Mouse (Mus musculus): ENCODE results near the gene Hscb. TPM values are rescaled to one million over a fixed set of nuclear protein-coding genes. Genes with fewer than 3 reads are reported as not detected.
A peak's percentile ranks its signal among the peaks of the same experiment; 100 is the strongest.

Gene Hscb
- total RNA-seq, 2 experiments from 2014 or later = 11.7 to 16.2 TPM

DNA sequence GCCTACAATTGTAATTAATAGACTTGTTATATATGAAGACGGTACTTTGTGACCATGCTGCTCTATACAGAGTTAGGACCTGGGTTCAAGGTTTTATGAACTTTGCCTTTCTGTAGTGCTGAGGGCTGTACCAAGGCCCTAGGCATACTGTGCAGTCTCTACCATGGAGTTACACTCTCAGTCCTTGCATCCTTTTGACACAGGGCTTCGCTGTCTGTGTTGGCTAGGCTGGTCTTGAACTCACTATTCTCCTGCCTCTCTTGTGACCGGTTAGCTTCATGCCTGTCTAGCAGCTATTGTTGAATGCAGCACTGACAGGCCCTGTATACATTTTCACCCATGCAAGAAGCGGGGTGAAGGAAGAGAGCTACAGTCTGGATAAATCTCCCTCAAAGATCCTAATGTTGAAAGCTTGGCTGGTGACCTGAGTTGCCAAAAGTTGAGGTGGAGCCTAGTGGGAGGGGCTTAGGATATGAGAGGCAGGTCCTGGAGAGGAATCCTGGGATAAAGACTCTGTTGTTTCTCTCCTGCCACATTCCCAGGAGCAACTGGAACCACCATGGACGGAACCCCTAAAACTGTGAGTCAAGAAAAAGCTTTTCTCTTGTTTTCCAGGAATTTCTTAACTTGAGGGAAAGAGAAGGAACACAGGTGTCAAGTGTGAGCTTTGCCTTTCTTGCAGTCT is 8.4 kb downstream of the Hscb start:
- DNase-seq = no peak

DNA sequence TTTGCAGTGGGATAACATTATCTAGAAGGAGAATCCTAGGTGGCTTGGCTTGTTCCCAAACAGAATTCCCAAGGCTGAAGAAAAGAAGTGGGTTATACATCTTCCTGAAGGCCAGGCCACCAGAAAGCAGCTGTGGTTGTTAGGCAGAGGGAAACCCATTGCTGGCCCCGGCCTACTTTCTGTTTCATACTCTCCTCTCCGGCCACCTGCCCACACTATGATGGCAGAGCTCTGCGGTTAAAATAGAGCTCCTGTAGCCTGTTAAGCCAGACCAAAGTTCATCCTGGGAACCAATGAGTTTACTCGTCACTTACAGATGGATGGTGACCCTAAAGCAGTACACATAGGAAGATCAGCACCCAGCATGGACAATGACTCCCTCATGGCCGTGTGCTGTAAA is 12.0 kb downstream of the Hscb start:
- DNase-seq = no peak

DNA sequence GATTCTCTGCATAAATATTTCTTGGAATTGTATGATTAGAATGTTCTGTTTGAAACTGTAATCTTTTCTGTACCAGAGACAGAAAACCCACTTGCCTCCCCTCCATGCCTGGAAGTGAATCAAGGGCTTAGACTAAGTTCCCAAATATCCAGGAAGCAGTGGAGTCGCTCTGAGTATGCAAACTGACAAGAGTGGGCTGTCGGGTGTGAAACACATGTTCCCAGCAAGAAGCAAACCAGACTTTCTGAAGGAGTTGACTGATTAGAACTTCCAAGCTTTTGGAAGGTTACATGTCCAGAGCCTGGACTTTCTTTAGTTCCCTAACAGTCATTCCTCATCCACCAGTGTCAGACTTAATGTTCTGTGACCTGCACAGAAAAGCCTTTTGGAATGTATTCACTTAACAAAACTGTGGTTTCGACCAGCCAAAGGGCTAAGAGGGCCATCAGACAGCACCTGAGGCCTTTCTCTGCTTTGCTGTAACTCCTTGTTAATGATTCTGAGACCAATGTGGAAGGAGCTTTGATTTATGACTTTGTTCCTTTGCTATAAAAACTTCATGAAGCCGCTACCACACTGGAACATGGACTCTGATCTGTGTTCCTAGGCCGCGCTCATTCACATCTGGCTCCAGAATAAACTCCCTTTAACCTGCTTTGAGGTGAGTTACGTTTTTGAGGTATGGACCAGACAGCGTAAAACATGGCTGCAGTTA is 12.6 kb downstream of the Hscb start:
- DNase-seq = no peak

DNA sequence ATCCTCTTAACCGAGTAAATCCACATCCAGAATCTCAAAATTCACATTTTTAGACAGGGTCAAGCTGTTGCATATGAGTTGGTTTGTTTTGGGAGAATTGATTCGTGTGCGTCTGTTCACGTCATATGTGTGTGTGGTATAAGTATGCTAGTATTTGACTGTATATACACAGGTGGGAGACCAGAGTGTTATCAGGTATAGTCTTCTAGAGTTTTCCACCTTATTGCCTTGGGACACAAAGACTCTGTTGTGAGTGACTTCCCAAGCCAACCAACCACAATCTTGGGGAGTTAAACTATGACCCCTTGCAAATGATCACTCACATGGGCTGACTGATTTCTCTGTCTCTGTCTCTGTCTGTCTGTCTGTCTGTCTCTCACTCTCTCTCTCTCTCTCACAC is 15.2 kb downstream of the Hscb start:
- no peak for DNase-seq

DNA sequence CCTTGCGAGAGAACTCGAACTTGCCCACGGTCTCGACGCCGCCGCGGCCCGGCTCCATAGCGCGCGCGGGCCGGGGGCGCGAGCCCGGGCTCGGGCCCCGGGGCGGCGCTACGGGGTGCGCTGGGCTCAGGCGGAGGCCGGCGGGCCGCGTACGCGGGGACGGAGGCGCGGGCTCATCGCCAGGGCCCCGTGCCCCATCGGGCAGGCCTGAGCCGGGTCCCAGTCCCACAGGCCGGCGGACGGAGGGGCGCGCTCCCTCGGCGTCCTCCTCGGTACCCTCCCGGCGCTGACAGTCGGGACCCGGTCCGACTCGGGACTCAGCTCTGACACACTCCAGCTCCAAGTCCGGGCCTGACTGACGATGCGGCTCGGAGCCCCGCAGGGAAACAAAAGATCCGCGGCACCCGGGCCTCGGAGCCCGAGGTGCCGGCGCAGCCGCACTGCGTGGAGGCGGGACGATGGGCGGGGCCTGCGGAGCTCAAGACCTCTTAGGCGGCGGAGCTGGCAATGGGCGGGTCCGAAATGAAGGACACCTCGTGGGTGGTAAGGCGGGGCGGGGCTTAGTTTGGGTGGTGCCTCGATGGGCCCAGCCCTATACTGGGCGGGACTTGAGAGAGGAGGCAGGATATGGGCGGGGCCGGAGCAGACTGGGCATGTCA is 29.8 kb downstream of the Hscb start, which contains the start of gene Ulk1:
Ulk1 (minus strand) TSS at position 431 of the 659 bp plus-strand sequence.
- DNase-seq = peak; percentile 99

DNA sequence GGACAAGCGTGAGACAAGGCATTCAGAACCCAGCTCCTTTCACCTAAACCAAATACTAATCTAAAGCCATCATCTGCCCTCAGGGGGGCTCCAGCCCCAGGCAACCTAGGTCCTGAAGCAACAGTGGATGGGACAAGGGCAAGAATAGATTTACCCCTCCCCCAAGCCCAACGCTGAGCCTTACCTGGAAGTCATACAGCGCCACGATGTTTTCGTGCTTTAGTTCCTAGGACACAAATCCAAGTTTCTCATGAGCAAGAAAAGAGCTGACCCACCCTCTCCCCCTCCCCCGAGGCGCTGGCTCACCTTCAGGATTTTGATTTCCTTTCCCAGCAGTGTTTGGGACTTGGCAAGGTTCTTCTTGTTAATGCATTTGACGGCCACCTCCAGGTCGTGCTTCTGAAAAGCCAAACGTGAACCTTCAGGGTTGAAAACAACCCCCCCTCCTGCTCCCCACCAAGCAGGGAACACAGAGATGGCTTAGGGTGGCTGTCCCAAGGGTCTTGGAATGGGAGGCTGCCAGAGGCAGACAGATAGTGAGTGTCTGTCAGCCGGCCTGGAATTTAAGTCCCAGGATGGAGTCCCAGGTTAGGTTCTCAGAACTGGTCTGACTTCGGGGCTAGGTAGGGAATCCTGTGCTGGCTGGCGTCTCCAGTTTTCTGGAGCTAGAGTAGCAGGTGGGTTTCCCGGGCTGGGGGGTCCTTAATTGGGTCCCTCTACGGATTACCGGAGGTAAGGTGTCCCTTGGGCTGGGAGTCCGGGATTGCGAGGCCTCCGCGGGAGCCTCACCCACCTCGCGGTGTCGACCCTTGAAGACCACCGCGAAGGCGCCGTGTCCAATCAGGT is 30.5 kb downstream of the Hscb start:
- peak in 1 of 2 experiments; percentile 28 for DNase-seq

DNA sequence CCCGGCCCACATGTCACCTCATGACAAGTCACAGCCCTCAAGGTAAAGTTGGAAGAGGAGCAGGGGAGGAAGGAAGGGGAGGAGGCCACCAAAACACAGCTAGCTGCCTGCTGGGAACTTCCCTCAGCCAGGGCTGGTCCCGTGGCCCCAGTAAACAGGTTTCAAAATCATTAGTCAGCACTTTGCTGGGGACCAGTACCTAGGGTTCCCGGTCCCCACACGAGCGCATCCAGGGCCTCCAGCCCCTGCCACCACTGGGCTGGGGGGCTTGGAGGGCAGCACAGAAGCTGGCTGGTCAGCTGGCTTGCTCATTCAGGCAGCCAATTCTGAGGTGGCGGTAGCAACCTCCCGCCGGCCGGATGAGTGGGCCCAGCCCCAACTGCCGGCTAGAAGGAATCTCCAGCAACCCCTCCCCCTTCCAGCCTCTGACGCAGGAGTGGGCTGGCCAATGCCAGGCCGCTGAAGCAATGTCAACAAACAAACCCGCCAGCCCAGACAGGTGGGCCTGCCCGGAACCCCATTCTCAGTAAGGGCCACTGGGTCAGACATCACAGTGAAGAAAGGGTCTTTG is 31.4 kb downstream of the Hscb start:
- DNase-seq = peak; percentile 77 to 83

DNA sequence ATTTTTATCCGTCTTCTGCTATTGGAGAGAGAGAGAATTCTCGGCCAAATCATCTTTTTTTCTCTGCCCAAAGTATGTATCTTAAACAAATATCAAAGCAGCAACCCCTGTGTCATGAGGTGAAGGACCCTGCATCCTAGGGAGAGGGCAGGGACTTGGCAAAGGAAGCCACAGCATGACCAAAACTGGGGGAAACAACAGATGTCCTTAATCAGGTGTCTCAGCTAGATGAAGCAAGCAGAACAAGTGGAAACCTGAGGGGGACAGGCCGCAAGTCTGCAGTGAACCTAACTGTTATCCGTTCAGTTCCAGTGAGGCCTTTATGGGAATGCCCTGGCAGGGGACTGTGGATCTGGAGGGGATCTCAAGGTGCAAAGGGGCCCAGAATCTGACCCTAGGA is 32.1 kb downstream of the Hscb start:
- no peak for DNase-seq

DNA sequence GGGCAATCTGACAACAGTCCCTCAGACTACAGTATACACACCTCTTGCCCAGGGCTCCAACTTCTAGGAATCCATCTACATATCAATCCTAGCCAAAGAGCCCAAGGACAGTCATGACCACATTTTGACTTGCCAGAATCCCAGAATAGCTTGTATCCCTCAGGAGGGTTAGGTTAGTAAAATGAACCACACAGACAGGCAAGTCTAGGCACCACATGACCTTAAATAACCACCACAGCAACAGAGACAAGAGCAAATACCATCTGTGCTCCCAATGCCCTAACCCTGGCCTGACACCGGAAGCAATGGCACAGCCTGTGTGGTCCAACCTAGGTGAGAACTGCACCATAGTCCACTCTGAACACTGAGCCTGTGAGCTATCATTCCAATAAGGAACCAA is 32.9 kb downstream of the Hscb start:
- no peak for DNase-seq

DNA sequence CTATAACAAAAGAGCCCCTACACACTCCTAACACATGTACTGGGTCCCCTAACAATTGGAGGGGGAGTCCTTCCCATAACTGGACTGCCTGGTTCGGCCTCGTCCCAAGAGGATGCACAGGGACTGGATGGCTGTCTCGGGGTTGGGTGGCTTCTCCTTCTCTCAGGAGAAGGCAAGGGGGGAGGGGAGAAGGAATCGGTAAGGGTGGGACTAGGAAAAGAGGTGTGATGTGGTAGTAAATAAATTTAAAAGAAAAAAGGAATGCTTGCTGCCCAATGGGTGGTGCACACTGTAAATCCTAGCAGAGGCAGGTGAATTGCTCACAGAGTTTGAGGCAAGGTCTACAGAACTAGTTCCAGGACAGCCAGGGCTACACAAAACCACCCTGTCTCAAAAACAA is 33.4 kb downstream of the Hscb start:
- no peak for DNase-seq

DNA sequence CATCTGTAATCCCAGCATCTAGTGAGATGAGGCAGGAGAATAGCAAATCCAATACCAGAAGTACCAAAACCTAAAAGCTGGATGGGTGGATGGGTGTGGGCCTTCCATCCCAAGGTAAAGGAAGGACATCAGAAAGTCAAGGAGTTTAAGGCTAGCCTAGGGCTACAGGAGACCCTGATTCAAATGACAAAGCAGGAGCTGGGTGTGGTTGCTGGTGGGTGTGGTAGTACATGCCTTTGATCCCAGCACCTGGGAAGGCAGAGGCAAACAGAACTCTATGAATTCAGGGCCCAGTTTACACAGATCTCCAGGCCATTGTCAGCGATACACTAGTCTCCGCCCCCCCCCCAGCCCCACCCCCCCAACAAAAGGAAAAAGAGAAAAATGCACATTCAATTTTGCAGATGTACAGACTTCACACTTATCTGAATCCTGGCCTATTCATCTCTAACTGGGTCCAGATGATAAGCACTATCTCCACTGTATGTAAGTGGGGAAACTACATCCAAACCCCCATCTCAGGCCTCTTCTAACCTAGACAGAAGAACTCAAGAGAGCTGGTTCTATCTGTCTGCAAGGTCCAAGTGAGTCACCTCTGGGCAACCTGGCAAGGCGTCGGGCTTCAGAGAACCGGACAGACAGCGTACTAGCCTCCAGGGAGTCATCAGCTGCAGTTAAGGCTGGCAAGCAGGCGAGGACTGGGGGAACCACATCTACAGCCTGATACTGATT is 35.4 kb downstream of the Hscb start:
- no peak for DNase-seq

DNA sequence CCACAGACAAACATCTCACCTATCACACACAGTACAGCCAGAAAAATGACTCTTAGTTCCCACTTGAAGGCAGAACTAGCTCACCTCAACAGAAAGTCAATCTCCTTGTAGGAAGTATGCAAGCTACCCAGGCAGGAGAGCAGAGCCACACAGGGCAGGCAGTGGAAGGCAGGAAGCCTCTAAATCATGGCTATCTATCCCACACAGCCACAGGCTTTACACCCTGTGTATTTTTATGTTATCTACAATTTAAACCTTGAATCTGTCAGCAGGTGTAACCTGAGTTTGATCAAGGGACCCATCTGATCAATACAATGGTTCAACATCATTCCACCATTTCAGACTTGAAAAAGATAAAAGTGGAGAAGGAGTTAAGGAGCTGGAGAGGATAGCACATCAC is 36.8 kb downstream of the Hscb start:
- DNase-seq = no peak

DNA sequence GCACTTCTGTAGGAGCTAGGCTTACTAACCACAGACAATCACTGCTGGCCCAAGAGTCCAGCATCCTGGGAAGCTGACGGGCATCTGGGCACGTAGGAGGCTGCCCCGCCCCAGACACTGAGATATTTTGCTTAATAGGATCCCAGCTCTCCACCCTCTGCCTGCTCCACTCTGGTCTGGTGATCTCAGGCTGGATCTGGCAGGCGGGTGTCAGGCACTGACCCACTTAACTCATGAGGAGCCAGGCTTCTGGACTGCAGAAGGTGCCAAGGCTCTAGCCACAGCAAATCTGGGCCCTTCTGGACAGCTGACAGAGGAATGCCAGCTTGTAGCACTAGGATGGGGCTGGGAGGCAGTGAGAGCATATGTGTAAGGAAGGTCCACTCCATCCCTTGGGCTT is 37.4 kb downstream of the Hscb start:
- no peak for DNase-seq

DNA sequence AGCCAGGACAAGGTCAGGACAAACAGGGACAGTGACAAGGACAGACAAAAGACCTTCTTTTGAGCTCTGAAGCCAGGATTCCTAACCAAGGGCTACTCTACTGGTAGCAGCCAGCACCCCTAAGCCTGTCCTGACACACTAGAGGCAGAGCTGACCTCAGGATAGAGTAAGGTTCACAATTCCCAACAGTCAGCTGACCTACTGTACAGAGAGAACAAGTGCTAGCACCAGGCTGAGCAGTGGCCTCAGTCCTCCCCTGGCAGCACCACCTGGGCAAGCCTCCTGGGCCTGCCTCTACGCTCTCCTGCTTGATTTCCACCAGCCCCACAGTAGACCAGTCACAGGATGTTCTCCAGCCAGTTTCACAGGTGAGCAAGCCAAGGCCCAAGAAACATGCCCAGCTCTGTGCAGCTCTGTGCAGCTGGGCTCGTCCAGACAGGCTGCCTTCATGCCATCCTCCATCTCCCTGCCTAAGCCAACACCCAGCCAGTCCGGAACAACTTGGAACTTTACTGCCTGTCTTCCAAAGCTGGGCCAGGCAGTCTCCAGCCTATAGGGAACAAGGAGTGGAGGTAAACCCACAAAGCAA is 38.4 kb downstream of the Hscb start:
- DNase-seq = no peak

DNA sequence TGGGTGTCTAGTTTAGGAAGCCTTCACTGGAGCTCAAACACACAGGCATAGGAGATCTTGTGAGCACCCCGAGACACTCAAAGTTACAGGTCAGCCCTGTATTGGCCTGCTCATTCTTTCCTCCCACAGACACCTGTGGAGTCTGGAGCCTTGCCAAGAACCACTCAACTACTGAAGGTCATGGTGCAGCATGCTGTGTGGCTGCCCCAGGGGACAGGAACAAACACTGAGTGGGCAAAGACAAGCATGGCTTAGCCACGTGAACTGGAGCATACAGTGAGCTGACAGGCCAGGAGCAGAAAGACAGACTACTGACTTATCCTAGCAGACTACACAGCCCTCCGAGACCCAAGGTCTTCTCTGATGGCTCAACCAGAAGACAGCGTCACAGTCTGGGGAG is 41.9 kb downstream of the Hscb start:
- DNase-seq = no peak

DNA sequence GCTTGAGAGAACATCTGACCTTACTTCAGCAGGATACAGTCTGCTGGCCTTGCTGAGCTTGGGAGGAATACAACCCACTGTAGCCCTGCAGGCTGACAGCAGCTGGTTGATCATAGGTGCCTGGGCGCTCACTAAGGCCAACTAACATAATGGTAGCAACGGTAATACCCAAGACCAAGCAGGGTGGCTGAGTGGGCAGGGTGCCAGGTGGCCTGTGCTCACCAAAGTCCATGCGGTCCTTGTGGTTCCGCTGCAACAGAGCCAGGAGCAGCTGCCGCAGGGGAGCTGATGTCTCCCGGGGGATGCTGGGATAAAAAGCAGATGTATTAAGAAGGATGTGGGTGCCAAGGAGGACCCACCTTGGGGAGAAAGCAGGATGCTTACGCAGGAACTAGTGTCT is 45.2 kb downstream of the Hscb start:
- DNase-seq = no peak

DNA sequence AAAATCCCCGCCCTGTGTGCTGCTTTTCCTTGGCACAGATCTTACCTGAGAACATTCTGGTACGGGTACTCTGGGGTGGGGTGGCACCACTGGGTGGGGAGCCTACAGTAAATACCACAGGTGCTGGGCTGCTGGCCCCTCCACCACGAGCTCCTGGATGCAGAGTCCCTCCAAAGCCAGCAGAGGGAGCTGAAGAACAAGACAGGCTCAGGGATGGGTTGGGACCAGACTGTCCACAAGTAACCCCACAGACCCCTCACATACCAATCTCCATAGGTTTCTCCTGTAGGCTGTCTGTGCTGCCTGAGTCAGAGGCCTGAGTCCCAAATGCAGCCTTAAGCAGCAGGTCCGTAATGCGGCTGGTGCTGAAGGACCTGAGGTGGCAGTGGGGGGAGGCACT is 50.9 kb downstream of the Hscb start:
- DNase-seq = no peak

DNA sequence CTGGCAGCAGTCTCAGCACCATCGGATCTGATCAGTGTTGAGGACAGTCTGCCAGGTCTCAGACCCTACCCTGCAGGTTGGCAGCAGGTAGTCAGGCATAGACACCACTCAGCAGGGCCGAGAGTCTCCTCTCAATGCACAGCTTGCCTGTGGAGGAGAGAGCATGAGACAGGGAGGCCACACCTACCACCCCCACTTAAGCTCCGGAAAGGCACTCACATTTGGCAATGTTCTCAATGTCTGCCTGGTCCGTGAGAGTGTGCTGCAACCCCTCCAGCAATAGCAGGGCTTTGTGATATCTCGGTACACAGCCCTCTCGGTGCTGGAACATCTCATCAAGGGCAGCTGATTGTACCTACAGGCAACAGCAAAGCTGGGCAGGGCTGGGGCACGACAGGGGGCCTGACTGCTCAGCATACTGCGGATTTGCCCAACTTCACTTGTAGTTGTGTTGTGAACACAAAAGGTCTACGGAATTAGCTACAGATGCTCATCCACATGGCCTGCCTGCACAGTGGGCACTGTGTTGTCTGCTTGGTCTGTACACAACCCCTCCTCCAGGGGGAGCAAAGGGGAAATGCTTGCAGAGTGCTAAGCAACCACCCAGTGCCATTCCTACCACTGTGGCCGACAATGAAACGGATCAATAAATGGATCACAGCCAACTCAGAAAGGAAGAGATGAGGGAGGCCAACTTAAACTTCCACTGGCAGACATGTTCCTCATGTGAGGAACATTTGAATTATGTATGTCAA is 53.3 kb downstream of the Hscb start:
- peak in 1 of 2 experiments; percentile 43 for DNase-seq

DNA sequence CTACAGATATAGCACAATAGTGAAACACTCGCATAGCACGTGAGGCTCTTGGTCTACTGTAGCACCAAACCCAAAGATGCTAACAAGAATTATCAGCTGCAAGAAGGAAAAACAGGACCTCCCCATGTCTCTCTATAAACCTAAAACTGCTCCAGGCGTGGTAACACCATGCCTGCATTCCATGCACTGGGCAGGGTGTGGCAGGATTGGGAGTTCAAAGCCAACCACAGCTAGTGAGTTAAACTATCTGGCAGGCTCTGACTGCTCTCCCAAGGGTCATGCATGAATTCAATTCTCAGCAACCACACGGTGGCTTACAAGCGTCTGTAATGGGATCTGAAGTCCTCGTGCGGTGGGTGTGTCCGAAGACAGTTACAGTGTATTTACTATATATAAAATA is 56.4 kb downstream of the Hscb start:
- no peak for DNase-seq

DNA sequence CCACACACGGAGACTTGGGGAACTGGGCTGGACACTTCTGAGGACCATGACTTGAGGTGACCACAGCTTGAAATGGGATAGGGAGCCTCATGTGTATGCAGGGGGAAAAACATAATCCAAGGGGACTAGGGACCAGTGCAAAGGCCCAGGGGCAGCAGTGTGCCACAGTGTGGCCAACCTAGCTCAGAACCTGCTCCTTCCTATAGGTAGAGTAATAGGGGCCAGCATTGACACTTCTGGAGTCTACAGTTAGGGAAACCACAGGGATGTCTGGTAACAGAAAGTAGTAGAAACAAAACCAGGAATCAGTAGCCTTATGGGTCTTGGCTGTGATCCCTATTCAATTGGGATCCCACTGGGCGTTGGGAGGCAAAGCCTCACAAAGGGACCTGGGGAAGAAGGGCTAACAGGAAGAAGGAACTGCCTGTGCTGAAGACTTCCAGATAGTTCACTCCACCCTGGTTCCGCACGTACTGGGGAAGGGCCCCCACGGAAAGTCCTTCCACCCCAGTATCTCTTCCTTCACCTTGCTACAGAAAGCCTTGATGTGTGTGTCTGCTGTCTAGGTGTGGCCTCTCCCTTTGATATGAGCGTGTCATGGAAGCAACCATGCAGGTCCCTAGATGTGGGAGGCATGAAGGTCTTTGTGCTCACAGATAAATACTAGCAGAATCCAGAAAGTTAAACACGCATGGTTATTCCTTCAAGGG is 57.9 kb downstream of the Hscb start:
- DNase-seq = no peak
